Mouse (Mus musculus): ENCODE measurements around the gene Scamp3.

- TF ChIP-seq CTCF (IDR thresholded peaks at IDR 0.05; ENCODE audit: control insufficient read depth, insufficient read depth, low read length) (no peak), POLR2A (IDR thresholded peaks at IDR 0.05; ENCODE audit: borderline replicate concordance, control insufficient read depth, low read depth, low read length) (no peak)
Observed at GRCm38 (mm10) chr3:89131816-89132215, 45.5 kb upstream of the Scamp3 start.
